Mouse (Mus musculus) hindbrain, embryonic 11.5 days (tissue): ENCODE data around the gene Rgr. TPM values are rescaled to one million over a fixed set of nuclear protein-coding genes. Genes with fewer than 3 reads are reported as not detected.

Experiments used
- polyA plus RNA-seq: library from polyadenylated mRNA; unstranded; fragments of >200 nt; fragmentation: Nextera tagmentation; extraction: Ambion mirVana; gene quantifications from 2 replicates; pipeline ENCODE4 v1.2.1, GENCODE M21; 2014

Rgr gene
- polyA plus RNA-seq, 1 experiment from 2014 or later = not detected

Other genes starting within 250 kb of the Rgr start
- gene Ccser2, start 80.2 kb downstream of the Rgr start, polyA plus RNA-seq = 47.1 and 50.2 TPM in 2 replicates
- not detected in 2 replicates for gene Lrit1, start 5.9 kb upstream of the Rgr start, polyA plus RNA-seq
- not detected in 2 replicates for gene Lrit2, start 19.0 kb upstream of the Rgr start, polyA plus RNA-seq
- 1.2 and 2.3 TPM in 2 replicates for gene Cdhr1, start 49.4 kb upstream of the Rgr start, polyA plus RNA-seq
- 0.34 and 0.38 TPM in 2 replicates for gene 2610528A11Rik, start 65.1 kb upstream of the Rgr start, polyA plus RNA-seq
- 189 and 215 TPM in 2 replicates for gene Ghitm, start 86.3 kb upstream of the Rgr start, polyA plus RNA-seq